Mouse (Mus musculus) lung, postnatal 0 days (tissue): ENCODE results near the gene Gm9970. TPM values are rescaled to one million over a fixed set of nuclear protein-coding genes. Genes with fewer than 3 reads are reported as not detected.

Source experiments
- ATAC-seq: fragments of 200-750 bp; cut with Nextera tagmentation; 2 replicates; pipeline ENCODE4 v1.8.0; 2017; ENCODE audit warnings: moderate library complexity
- DNase-seq: peaks from one replicate; pipeline ENCODE4 v3.0.0-alpha.2; 2016; ENCODE audit warnings: low spot score
- H3K27ac ChIP-seq: fragments of 300-500 bp; sonication (generic); 2 replicates; pipeline ENCODE4 v1.5.1; 2014; ENCODE audit warnings: antibody characterized with exemption, mild to moderate bottlenecking, low read length, mixed read lengths
- H3K27me3 ChIP-seq: fragments of 300-500 bp; sonication (generic); replicated peaks from 2 replicates; pipeline ENCODE4 v1.6.1; 2014; ENCODE audit warnings: low read length, mixed read lengths; ENCODE audit not compliant: insufficient read depth
- H3K36me3 ChIP-seq: fragments of 300-500 bp; sonication (generic); 2 replicates; pipeline ENCODE4 v1.6.1; 2014; ENCODE audit warnings: low read length, mixed read lengths; ENCODE audit not compliant: insufficient read depth
- H3K4me1 ChIP-seq: fragments of 300-500 bp; sonication (generic); 2 replicates; pipeline ENCODE4 v1.6.1; 2014; ENCODE audit warnings: antibody characterized with exemption, low read depth, low read length, mixed read lengths; ENCODE audit not compliant: insufficient read depth
- H3K4me2 ChIP-seq: fragments of 300-500 bp; sonication (generic); replicated peaks from 2 replicates; pipeline ENCODE4 v1.6.1; 2014; ENCODE audit warnings: low read depth, mild to moderate bottlenecking, low read length, moderate library complexity, mixed read lengths
- H3K4me3 ChIP-seq: fragments of 300-500 bp; sonication (generic); 2 replicates; pipeline ENCODE4 v1.5.1; 2014; ENCODE audit warnings: low read depth, low read length
- H3K9ac ChIP-seq: fragments of 300-500 bp; sonication (generic); replicated peaks from 2 replicates; pipeline ENCODE4 v1.6.1; 2014; ENCODE audit warnings: low read depth, mild to moderate bottlenecking
- H3K9me3 ChIP-seq: fragments of 300-500 bp; sonication (generic); 2 replicates; pipeline ENCODE4 v1.6.1; 2016; ENCODE audit warnings: low read length, mixed read lengths
- CTCF ChIP-seq: IDR thresholded peaks from 2 replicates; pipeline ENCODE4 v1.5.1; 2016; ENCODE audit warnings: antibody characterized with exemption, mild to moderate bottlenecking
- EP300 ChIP-seq: IDR thresholded peaks from 2 replicates; pipeline ENCODE4 v1.6.1; 2016; ENCODE audit warnings: antibody characterized with exemption, mild to moderate bottlenecking, control low read depth
- WGBS: fragments of 180-500 bp; shearing (Covaris S2); extraction: QIAGEN DNeasy Blood & Tissue Kit; methylation state at CpG from one replicate; pipeline ENCODE4 v1.1.7; 2014; 5-methylcytosine and 5-hydroxymethylcytosine counted together
- polyA plus RNA-seq: library from polyadenylated mRNA; unstranded; fragments of >200 nt; fragmentation: Nextera tagmentation; extraction: Ambion mirVana; gene quantifications from 2 replicates; pipeline ENCODE4 v1.2.1, GENCODE M21; 2015

The Gm9970 gene
- polyA plus RNA-seq, 1 experiment from 2014 or later = 0.62 TPM

DNA sequence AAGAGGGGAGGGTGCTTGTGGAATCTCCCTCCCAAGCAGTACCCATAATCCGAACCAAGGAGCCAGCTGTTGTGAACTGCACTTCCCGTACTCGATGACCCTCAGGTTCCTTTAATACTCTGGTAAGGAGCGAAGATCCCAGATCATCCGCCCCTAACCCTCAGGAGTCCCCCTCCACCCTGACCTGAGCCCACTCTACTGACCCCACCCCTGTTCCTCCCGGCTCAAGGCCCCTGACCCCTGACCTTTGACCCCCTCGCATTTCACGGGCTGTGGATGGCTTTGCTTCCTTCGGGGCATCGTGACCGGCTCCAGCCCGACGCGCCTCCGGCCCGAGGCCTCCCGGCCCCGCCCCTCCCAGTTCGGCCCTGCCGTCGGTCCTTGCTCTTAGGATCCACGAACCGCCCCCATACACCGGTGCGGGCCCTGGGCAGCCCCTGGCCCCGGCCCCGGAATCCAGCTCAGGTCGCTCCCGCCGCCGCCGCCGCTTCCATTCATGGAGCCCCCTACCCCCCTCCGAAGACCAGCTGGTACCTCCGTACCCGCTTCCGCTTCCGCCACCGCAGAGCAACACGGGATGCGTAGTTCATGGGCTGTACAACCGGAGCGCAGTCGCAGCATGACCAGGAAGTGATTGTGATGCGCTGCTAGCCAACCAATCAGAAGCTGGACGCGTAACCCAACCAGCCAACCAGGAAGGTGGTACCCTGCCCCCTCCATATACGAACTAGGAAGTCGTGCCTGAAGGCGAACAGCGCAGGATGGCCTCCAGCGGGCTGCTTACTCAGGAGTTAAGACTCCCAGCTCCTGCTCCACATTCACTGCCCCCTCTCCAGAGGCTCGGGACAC lies 39.1 kb downstream of the Gm9970 start, which contains the start of gene Zfp513:
Gene Zfp513 (minus strand): TSS at position 562 of the 849 bp plus-strand sequence.
- Histone ChIP-seq H3K4me1 (peaks cover 12% of the 10 kb centered on the region; the same call in 1 of the 2 replicates), H3K4me3 (peak within 1 kb of the TSS; percentile 86), H3K27ac (peak within 1 kb of the TSS; percentile 85), H3K27me3 (no peaks in the 10 kb centered on the region), H3K9ac (peak within 1 kb of the TSS; percentile 51), H3K9me3 (no peaks in the 10 kb centered on the region), H3K36me3 (peaks cover 56% of the 10 kb centered on the region), H3K4me2 (peak within 1 kb of the TSS; percentile 78)
- TF ChIP-seq CTCF (no peak), EP300 (peak; percentile 28; the same call in 1 of the 2 replicates)
- WGBS = 1% methylated on average over 50 of the region's 53 CpGs
- peak; percentile 100 for DNase-seq
- peak; percentile 98 for ATAC-seq

DNA sequence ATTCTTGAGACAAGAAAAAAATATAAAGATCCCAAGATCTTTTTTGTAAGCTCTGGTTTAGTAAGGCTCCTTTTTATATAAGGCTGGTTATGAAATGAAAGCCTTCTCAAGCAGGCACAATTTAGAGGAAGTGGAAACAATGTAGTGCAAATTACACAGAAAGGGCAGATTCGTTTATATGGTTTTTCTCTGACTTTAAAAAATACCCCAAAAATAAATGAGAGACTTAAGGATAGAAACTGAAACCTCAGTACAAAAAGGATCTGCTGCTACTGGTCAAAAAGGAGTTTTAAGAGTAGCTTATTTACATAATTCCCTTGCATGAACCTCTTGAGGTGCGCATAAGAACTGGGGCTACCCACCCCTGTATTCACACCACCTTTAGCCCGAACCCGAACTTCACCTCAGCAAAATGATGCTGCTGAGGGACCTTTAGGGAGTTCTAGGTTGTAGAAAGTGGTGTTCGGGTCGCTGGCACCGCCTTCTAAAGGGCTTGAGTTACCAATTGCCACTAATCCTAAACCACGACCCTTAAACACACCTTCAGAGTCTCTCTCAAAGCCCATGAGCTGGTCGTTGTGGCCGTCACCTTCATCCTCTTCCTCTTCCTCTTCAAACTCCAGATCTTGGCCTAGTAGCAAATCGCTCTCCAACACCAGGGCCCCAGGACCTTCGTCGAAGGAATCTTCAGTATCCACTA lies 39.8 kb downstream of the Gm9970 start:
- Histone ChIP-seq H3K4me1 (peaks cover 12% of the 10 kb centered on the region; the same call in 1 of the 2 replicates), H3K27me3 (no peaks in the 10 kb centered on the region), H3K9me3 (no peaks in the 10 kb centered on the region), H3K27ac (peak overlapping the region; percentile 67), H3K9ac (peak overlapping the region; percentile 51), H3K36me3 (peaks cover 56% of the 10 kb centered on the region), H3K4me2 (peak overlapping the region; percentile 78), H3K4me3 (peak overlapping the region; percentile 86)
- DNase-seq (no peak), ATAC-seq (no peak)
- WGBS = 10% methylated on average over 13 of the region's 13 CpGs
- TF ChIP-seq CTCF = no peak
- no peak for TF ChIP-seq EP300

DNA sequence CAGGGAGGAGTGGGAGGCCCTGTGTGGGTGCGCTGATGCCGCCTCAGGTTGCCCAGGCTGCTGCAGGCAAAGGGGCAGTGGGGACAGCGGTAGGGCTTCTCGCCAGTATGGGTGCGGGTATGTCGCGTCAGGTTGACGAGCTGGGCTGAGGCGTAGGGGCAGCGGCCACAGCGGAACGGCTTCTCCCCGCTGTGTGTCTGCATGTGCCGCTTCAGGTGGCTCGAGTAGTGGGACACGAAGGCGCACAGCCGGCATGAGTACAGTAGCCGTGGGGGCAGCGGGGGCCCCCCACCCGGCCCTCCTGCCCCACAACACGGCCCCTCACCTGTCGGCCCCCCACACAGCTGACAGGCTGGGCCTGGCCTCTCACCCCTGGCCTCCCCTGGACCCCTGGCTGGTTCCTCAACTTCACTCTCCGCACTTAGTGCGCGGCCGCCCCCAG lies 40.7 kb downstream of the Gm9970 start:
- no peak overlapping the region for H3K27ac ChIP-seq
- no peaks in the 10 kb centered on the region for H3K27me3 ChIP-seq
- DNase-seq (no peak), ATAC-seq (no peak)
- no peak overlapping the region for H3K4me2 ChIP-seq
- no peaks in the 10 kb centered on the region for H3K9me3 ChIP-seq
- 89% methylated on average over 27 of the region's 27 CpGs for WGBS
- H3K4me3 ChIP-seq = no peak overlapping the region
- H3K9ac ChIP-seq = peak overlapping the region; percentile 51; the same call in 1 of the 2 replicates
- peaks cover 12% of the 10 kb centered on the region; the same call in 1 of the 2 replicates for H3K4me1 ChIP-seq
- H3K36me3 ChIP-seq = peaks cover 59% of the 10 kb centered on the region
- no peak for TF ChIP-seq CTCF
- no peak for TF ChIP-seq EP300

DNA sequence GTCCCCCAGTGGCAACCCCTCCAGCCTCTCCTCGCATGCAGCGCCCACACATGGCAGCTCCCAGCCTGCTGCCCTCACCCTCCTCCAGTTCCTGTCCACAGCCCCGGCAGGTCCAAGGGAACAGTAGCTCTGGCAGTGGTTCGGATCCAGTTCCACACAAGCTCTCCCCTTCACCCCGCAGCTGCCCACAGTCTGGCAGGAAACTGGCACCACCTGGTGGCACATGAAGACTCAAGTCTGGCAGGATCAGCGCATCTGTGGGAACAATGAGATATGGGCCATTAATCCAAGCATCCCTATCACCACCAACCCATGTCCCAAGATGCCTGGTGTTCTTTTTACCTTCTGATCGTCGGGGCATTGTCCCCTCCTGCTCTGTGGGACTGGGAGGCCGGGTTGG lies 41.1 kb downstream of the Gm9970 start:
- 72% methylated on average over 9 of the region's 9 CpGs for WGBS
- DNase-seq = no peak
- TF ChIP-seq EP300 = no peak
- peak; percentile 47 for TF ChIP-seq CTCF
- Histone ChIP-seq H3K27me3 (no peaks in the 10 kb centered on the region), H3K4me1 (peaks cover 12% of the 10 kb centered on the region; the same call in 1 of the 2 replicates), H3K9me3 (no peaks in the 10 kb centered on the region), H3K9ac (no peak overlapping the region), H3K27ac (no peak overlapping the region), H3K4me3 (no peak overlapping the region), H3K36me3 (peaks cover 55% of the 10 kb centered on the region), H3K4me2 (no peak overlapping the region)
- ATAC-seq = no peak

DNA sequence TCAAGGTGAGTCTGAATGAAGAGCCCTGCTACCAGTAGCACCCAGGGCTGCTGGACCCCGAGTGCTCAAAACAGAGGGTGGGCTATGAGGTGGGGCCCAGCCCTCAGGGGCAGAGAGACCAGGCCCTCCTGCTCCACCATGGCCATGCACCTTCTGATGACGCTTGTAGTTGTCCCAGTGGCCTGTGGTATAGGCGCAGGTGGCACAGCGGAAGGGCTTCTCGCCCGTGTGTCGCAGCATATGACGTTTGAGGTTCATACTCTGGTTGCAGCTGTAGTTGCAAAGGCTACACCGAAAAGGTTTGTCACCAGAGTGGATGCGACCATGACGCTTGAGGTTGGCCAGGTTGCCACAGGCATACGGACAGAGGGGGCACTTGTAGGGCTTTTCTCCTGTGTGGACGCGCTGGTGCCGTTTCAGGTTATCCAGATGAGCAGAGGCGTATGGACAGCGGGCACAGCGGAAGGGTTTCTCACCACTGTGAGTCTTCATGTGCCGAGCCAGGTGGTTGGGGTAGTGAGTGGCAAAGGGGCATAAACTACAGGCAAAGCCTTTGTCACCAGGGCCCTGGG lies 41.6 kb downstream of the Gm9970 start:
- WGBS = 90% methylated on average over 19 of the region's 19 CpGs
- no peak overlapping the region for H3K9ac ChIP-seq
- peaks cover 51% of the 10 kb centered on the region for H3K36me3 ChIP-seq
- TF ChIP-seq CTCF = no peak
- no peak for TF ChIP-seq EP300
- H3K9me3 ChIP-seq = no peaks in the 10 kb centered on the region
- no peak for ATAC-seq
- peaks cover 12% of the 10 kb centered on the region; the same call in 1 of the 2 replicates for H3K4me1 ChIP-seq
- no peak for DNase-seq
- H3K4me2 ChIP-seq = no peak overlapping the region
- H3K4me3 ChIP-seq = no peak overlapping the region
- no peak overlapping the region for H3K27ac ChIP-seq
- H3K27me3 ChIP-seq = no peaks in the 10 kb centered on the region
